Mouse (Mus musculus): ENCODE measurements at regions not wholly inside any gene's neighbourhood (a gene's known extent, or its start where the extent isn't known, plus 50 kb on each side); places are given as distances from the start of the nearest gene placed in this dataset.

DNA sequence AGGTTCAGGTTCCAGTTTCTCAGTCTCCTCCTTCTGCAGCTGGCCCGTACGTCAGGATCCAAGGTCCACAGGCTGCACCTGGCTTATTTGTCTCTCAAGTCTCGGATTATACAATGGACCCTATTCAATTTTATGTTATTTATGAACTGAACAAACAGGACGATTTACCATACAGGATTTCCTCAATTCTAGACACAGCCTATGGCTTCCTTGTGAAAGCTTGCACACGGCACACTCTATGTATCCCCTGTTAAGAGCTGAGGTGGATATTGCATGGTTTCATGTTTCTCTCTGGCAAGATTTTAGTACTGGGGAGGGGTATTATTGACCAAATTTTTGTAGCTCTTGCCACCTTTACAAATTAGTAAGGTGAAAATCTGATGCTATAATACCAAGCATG is 81.6 kb upstream of the Plcb4 start:
- Histone ChIP-seq H3K27me3 (ENCODE audit: control insufficient read depth, insufficient read depth, low read length) (no peaks in the 10 kb centered on the region), H3K4me3 (no peak overlapping the region), H3K79me2 (replicated peaks; ENCODE audit: control insufficient read depth, insufficient read depth, low read length) (peaks cover 1% of the 10 kb centered on the region; the same call in 1 of the 2 replicates), H3K9ac (ENCODE audit: low read depth, low read length) (no peak overlapping the region), H3K4me1 (ENCODE audit: control insufficient read depth, insufficient read depth, low read length) (peaks cover 14% of the 10 kb centered on the region), H3K36me3 (ENCODE audit: control insufficient read depth, insufficient read depth, low read length) (peaks cover 8% of the 10 kb centered on the region), H3K27ac (no peak overlapping the region)
- intact Hi-C loops (cut with DNase I), result no loop called here
- DNase-seq, result no peak
- TF ChIP-seq CTCF (IDR thresholded peaks at IDR 0.05) (no peak), POLR2A (IDR thresholded peaks at IDR 0.05; ENCODE audit: insufficient read depth, low read depth, low read length) (no peak), EP300 (IDR thresholded peaks at IDR 0.05; ENCODE audit: insufficient read depth, low read depth, low read length) (no peak)
- WGBS, result 83% methylated on average over 5 of the region's 5 CpGs

DNA sequence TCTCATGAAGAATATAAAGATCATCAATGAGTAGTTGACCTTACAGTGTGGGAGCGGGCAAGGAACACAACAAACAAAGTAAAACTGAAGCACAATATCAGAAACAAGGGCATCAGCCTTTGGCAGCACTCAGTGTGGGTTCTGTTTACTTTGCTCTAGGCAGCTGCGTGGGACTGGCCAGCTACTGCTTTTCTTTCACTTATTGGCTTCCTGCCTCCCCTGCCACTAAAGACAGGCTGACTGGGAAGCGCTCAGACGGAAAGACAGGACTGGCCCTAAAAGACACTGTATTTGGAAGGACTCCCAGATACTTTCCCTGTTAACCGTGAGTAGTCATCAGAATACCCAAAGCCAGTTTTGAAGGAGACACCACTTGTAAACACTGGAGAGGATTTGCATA is 80.7 kb upstream of the Plcb4 start:
- 11% methylated on average over 5 of the region's 5 CpGs for WGBS

DNA sequence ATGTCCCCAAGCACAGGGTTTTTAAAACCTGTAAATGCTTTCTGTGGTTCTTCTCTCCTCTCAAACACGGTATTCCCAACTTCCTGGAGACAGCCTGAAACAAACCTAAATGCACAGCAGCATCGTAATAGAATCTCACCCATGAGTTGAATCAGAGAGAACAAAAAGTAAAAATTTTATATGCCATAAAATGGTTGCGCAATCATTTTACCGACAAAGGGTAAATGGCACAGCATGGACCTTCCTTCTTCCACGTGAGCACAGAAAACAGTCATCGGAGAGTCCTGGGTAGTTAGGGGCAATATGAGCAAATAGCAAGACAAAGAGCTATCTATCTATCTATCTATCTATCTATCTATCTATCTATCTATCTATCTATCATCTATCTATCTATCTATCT is 79.3 kb upstream of the Plcb4 start:
- H3K9ac ChIP-seq (ENCODE audit: low read depth, low read length), result no peak overlapping the region
- no peak for TF ChIP-seq CTCF (IDR thresholded peaks at IDR 0.05)
- no peak for TF ChIP-seq EP300 (IDR thresholded peaks at IDR 0.05; ENCODE audit: insufficient read depth, low read depth, low read length)
- TF ChIP-seq POLR2A (IDR thresholded peaks at IDR 0.05; ENCODE audit: insufficient read depth, low read depth, low read length), result no peak
- H3K4me3 ChIP-seq, result no peak overlapping the region
- peaks cover 1% of the 10 kb centered on the region; the same call in 1 of the 2 replicates for H3K79me2 ChIP-seq (replicated peaks; ENCODE audit: control insufficient read depth, insufficient read depth, low read length)
- H3K27me3 ChIP-seq (ENCODE audit: control insufficient read depth, insufficient read depth, low read length), result no peaks in the 10 kb centered on the region
- 97% methylated on average over 6 of the region's 6 CpGs for whole genome bisulfite sequencing
- H3K27ac ChIP-seq, result no peak overlapping the region
- peaks cover 14% of the 10 kb centered on the region for H3K4me1 ChIP-seq (ENCODE audit: control insufficient read depth, insufficient read depth, low read length)
- H3K36me3 ChIP-seq (ENCODE audit: control insufficient read depth, insufficient read depth, low read length), result peaks cover 8% of the 10 kb centered on the region
- DNase-seq, result no peak
- intact Hi-C loops (cut with DNase I), result no loop called here

More for the DNA sequence above, 80.7 kb upstream of the Plcb4 start:
- intact Hi-C loops (cut with DNase I), result no loop called here
- Histone ChIP-seq H3K79me2 (replicated peaks; ENCODE audit: control insufficient read depth, insufficient read depth, low read length) (peaks cover 1% of the 10 kb centered on the region; the same call in 1 of the 2 replicates), H3K36me3 (ENCODE audit: control insufficient read depth, insufficient read depth, low read length) (peaks cover 8% of the 10 kb centered on the region), H3K4me3 (0 out of 2 replicates have a peak overlapping the region, but pooled peaks have one; percentile 2), H3K9ac (ENCODE audit: low read depth, low read length) (no peak overlapping the region), H3K27ac (peak overlapping the region; percentile 38), H3K27me3 (ENCODE audit: control insufficient read depth, insufficient read depth, low read length) (no peaks in the 10 kb centered on the region), H3K4me1 (ENCODE audit: control insufficient read depth, insufficient read depth, low read length) (peaks cover 14% of the 10 kb centered on the region)
- TF ChIP-seq EP300 (IDR thresholded peaks at IDR 0.05; ENCODE audit: insufficient read depth, low read depth, low read length) (0 out of 2 replicates have a peak, but pooled peaks have one; percentile 23), POLR2A (IDR thresholded peaks at IDR 0.05; ENCODE audit: insufficient read depth, low read depth, low read length) (no peak)
- DNase-seq, result no peak

DNA sequence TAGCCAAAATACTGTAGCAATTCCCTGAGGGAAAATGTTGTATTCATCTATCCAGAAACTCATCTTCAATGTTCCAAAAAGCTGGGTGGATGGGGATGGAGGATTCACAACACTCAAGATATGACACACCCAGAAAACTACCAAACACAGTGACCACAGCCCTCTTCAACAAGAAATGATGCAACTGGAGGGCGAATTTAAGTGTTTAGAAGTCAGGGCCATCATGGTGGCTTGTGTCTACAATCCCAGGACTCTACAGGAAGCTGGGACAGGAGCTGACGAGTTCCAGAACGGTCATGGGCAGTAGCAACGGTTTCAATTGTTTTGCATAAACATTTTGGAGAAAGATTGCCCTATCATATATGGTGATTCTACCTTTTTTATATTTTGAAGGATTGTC is 78.8 kb upstream of the Plcb4 start:
- H3K9ac ChIP-seq (ENCODE audit: low read depth, low read length), result no peak overlapping the region
- TF ChIP-seq CTCF (IDR thresholded peaks at IDR 0.05), result no peak
- H3K27me3 ChIP-seq (ENCODE audit: control insufficient read depth, insufficient read depth, low read length), result no peaks in the 10 kb centered on the region
- WGBS, result 71% methylated on average over 4 of the region's 4 CpGs
- H3K4me3 ChIP-seq, result no peak overlapping the region
- DNase-seq, result no peak
- peaks cover 8% of the 10 kb centered on the region for H3K36me3 ChIP-seq (ENCODE audit: control insufficient read depth, insufficient read depth, low read length)
- H3K27ac ChIP-seq, result no peak overlapping the region
- peaks cover 12% of the 10 kb centered on the region for H3K4me1 ChIP-seq (ENCODE audit: control insufficient read depth, insufficient read depth, low read length)
- peaks cover 1% of the 10 kb centered on the region; the same call in 1 of the 2 replicates for H3K79me2 ChIP-seq (replicated peaks; ENCODE audit: control insufficient read depth, insufficient read depth, low read length)
- intact Hi-C loops (cut with DNase I), result loop anchor here (5.0 kb wide), 1 partner anchor 62 kb away; no protein-coding TSS in a partner anchor

DNA sequence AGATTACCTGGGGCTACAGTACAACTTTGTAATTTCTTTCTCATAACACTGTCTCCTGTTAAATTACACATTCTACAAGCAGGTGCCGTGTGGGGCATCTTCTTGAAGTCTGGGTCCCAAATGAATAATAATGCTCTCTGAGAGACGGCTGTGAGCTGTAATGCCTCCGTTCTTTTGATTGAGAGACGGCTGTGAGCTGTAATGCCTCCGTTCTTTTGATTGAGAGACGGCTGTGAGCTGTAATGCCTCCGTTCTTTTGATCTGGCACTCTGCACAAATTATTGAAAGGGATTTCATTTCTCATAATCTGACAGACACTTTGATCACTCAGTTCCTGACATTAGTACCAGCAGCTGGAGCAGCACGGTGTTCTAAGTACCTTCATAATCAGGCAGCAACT is 76.5 kb upstream of the Plcb4 start:
- TF ChIP-seq CTCF (IDR thresholded peaks at IDR 0.05) (no peak), POLR2A (IDR thresholded peaks at IDR 0.05; ENCODE audit: insufficient read depth, low read depth, low read length) (no peak), EP300 (IDR thresholded peaks at IDR 0.05; ENCODE audit: insufficient read depth, low read depth, low read length) (no peak)
- Histone ChIP-seq H3K27ac (no peak overlapping the region), H3K4me3 (no peak overlapping the region), H3K36me3 (ENCODE audit: control insufficient read depth, insufficient read depth, low read length) (peaks cover 4% of the 10 kb centered on the region), H3K79me2 (replicated peaks; ENCODE audit: control insufficient read depth, insufficient read depth, low read length) (no peaks in the 10 kb centered on the region), H3K9ac (ENCODE audit: low read depth, low read length) (no peak overlapping the region), H3K4me1 (ENCODE audit: control insufficient read depth, insufficient read depth, low read length) (peaks cover 6% of the 10 kb centered on the region), H3K27me3 (ENCODE audit: control insufficient read depth, insufficient read depth, low read length) (no peaks in the 10 kb centered on the region)
- WGBS, result 85% methylated on average over 8 of the region's 8 CpGs
- intact Hi-C loops (cut with DNase I), result loop anchor here (5.0 kb wide), 1 partner anchor 60 kb away; no protein-coding TSS in a partner anchor
- no peak for DNase-seq

DNA sequence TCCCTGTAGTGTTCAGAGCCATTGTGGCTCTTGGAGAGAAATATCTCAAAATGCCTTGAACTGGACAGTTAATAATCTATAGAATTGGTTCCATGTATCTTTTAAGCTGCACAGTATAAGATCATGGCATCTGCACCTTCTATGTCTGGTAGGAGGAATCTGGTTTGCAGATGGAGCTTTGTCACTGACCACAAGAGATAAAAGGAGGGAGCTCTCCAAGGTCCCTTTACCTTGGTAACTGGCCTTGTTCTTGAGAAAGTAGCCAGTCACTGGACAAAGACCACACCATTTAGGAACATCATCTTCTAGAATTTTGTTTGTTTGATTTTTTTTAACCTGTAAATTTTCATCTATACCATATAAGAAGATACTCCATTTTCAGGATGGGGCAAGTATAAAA is 52.5 kb upstream of the Plcb4 start:
- H3K4me3 ChIP-seq, result no peak overlapping the region
- no peak for TF ChIP-seq CTCF (IDR thresholded peaks at IDR 0.05)
- TF ChIP-seq POLR2A (IDR thresholded peaks at IDR 0.05; ENCODE audit: insufficient read depth, low read depth, low read length), result no peak
- TF ChIP-seq EP300 (IDR thresholded peaks at IDR 0.05; ENCODE audit: insufficient read depth, low read depth, low read length), result no peak
- no peaks in the 10 kb centered on the region for H3K79me2 ChIP-seq (replicated peaks; ENCODE audit: control insufficient read depth, insufficient read depth, low read length)
- no peak overlapping the region for H3K27ac ChIP-seq
- no peaks in the 10 kb centered on the region for H3K36me3 ChIP-seq (ENCODE audit: control insufficient read depth, insufficient read depth, low read length)
- intact Hi-C loops (cut with DNase I), result no loop called here
- no peak for DNase-seq
- H3K9ac ChIP-seq (ENCODE audit: low read depth, low read length), result no peak overlapping the region
- peaks cover 2% of the 10 kb centered on the region; the same call in 1 of the 2 replicates for H3K4me1 ChIP-seq (ENCODE audit: control insufficient read depth, insufficient read depth, low read length)
- H3K27me3 ChIP-seq (ENCODE audit: control insufficient read depth, insufficient read depth, low read length), result no peaks in the 10 kb centered on the region

Data from heart, adult 2 months (tissue).